Mouse (Mus musculus): ENCODE measurements around the gene Shisa5. TPM values are rescaled to one million over a fixed set of nuclear protein-coding genes. Genes with fewer than 3 reads are reported as not detected.

The Shisa5 gene
- total RNA-seq, 2 experiments from 2014 or later: 46.0 to 56.0 TPM

GRCm38 (mm10) chr9:109053366-109053765, 15.0 kb downstream of the Shisa5 start:
- no peak for DNase-seq (ENCODE audit: low spot score in 2 of 2)

GRCm38 (mm10) chr9:109053851-109054250, 15.5 kb downstream of the Shisa5 start:
- no peak for DNase-seq (ENCODE audit: low spot score in 2 of 2)

- peak; percentile 75 to 80 for DNase-seq (ENCODE audit: low spot score in 2 of 2)
Measured at GRCm38 (mm10) chr9:109054712-109055111, 16.3 kb downstream of the Shisa5 start.

GRCm38 (mm10) chr9:109055271-109056030, 17.1 kb downstream of the Shisa5 start:
- no peak for DNase-seq (ENCODE audit: low spot score in 2 of 2)

GRCm38 (mm10) chr9:109056081-109056690, 17.8 kb downstream of the Shisa5 start:
- DNase-seq (ENCODE audit: low spot score in 2 of 2): no peak

- no peak for DNase-seq (ENCODE audit: low spot score in 2 of 2)
Measured at GRCm38 (mm10) chr9:109056916-109057315, 18.6 kb downstream of the Shisa5 start.

GRCm38 (mm10) chr9:109057543-109057942, 19.2 kb downstream of the Shisa5 start:
- no peak for DNase-seq (ENCODE audit: low spot score in 2 of 2)

- no peak for DNase-seq (ENCODE audit: low spot score in 2 of 2)
Measured at GRCm38 (mm10) chr9:109058006-109058765, 19.8 kb downstream of the Shisa5 start.

- peak; percentile 78 to 95 for DNase-seq (ENCODE audit: low spot score in 2 of 2)
Measured at GRCm38 (mm10) chr9:109059136-109059903, 21.0 kb downstream of the Shisa5 start, which contains the start of gene Trex1. Gene Trex1, minus strand, starts transcription at chr9:109059734.

- no peak for DNase-seq (ENCODE audit: low spot score in 2 of 2)
Measured at GRCm38 (mm10) chr9:109060184-109060897, 22.0 kb downstream of the Shisa5 start.

GRCm38 (mm10) chr9:109060898-109061295, 22.5 kb downstream of the Shisa5 start:
- DNase-seq (ENCODE audit: low spot score in 2 of 2): no peak

- DNase-seq (ENCODE audit: low spot score in 2 of 2): no peak
Measured at GRCm38 (mm10) chr9:109068095-109068735, 29.9 kb downstream of the Shisa5 start.

- DNase-seq (ENCODE audit: low spot score in 2 of 2): peak; percentile 93 to 96
Measured at GRCm38 (mm10) chr9:109073661-109074573, 35.6 kb downstream of the Shisa5 start, which contains the start of gene Atrip. Gene Atrip, minus strand, starts transcription at chr9:109074124.

- no peak for DNase-seq (ENCODE audit: low spot score in 2 of 2)
Measured at GRCm38 (mm10) chr9:109080516-109080915, 42.2 kb downstream of the Shisa5 start.

- DNase-seq (ENCODE audit: low spot score in 2 of 2): no peak
Measured at GRCm38 (mm10) chr9:109081749-109082123, 43.4 kb downstream of the Shisa5 start.

- peak; percentile 87 to 93 for DNase-seq (ENCODE audit: low spot score in 2 of 2)
Measured at GRCm38 (mm10) chr9:109082124-109082800, 43.9 kb downstream of the Shisa5 start, which contains the start of the genes Ccdc51 and Tma7. Gene Ccdc51, plus strand, starts transcription at chr9:109082493. Gene Tma7, minus strand, starts transcription at chr9:109082587.

- no peak for DNase-seq (ENCODE audit: low spot score in 2 of 2)
Measured at GRCm38 (mm10) chr9:109084922-109085321, 46.6 kb downstream of the Shisa5 start.

GRCm38 (mm10) chr9:109087987-109088386, 49.6 kb downstream of the Shisa5 start:
- DNase-seq (ENCODE audit: low spot score in 2 of 2): peak in 1 of 2 experiments; percentile 50

Data from layer of hippocampus, adult 18-20 months (tissue).